Mouse (Mus musculus) G1E (cell line): Measurements from ENCODE around the gene Slc8a3. TPM values are rescaled to one million over a fixed set of nuclear protein-coding genes. Genes with fewer than 3 reads are reported as not detected.

Experiments used
- ATAC-seq: 2 replicates; pipeline ENCODE4 v1.8.0; 2016; ENCODE audit warnings: mild to moderate bottlenecking; ENCODE audit not compliant: insufficient number of reproducible peaks, poor library complexity, low FRiP score, severe bottlenecking; ENCODE audit errors: extremely low read depth
- DNase-seq: peaks from one replicate; pipeline ENCODE4 v3.0.0; 2012; ENCODE audit warnings: low spot score
- H3K27me3 ChIP-seq: 2 replicates; pipeline ENCODE4 v1.6.1; 2012; ENCODE audit warnings: mild to moderate bottlenecking, low read length, inconsistent platforms; ENCODE audit not compliant: insufficient read depth
- H3K36me3 ChIP-seq: replicated peaks from 2 replicates; pipeline ENCODE3; 2012; ENCODE audit warnings: mild to moderate bottlenecking, inconsistent platforms
- H3K4me1 ChIP-seq: 2 replicates; pipeline ENCODE4 v1.6.1; 2012; ENCODE audit warnings: low read depth, low read length, inconsistent platforms, mixed read lengths; ENCODE audit not compliant: insufficient read depth
- H3K4me3 ChIP-seq: 2 replicates; pipeline ENCODE4 v1.5.1; 2012; ENCODE audit warnings: low read depth, mild to moderate bottlenecking, inconsistent platforms, low read length, moderate library complexity, mixed read lengths
- H3K9me3 ChIP-seq: replicated peaks from 2 replicates; pipeline ENCODE4 v1.6.1; 2012; ENCODE audit warnings: inconsistent platforms
- CTCF ChIP-seq: IDR thresholded peaks from 2 replicates; pipeline ENCODE4 v1.5.1; 2012; ENCODE audit warnings: low read depth, low read length, inconsistent platforms, mixed read lengths
- GATA1 ChIP-seq: IDR thresholded peaks from 2 replicates; pipeline ENCODE4 v1.6.1; 2012; ENCODE audit warnings: borderline replicate concordance, low read length, inconsistent platforms, mixed read lengths
- GATA2 ChIP-seq: IDR thresholded peaks from 2 replicates; pipeline ENCODE4 v1.6.1; 2012; ENCODE audit warnings: low read depth, low read length, inconsistent platforms, borderline replicate concordance
- POLR2AphosphoS5 ChIP-seq: IDR thresholded peaks from 2 replicates; pipeline ENCODE4 v1.6.1; 2012; ENCODE audit warnings: low read depth, low read length, inconsistent platforms; ENCODE audit not compliant: insufficient replicate concordance
- TAL1 ChIP-seq: conservative IDR thresholded peaks from 2 replicates; pipeline ENCODE4 v1.6.1; 2012; ENCODE audit warnings: low read depth, low read length, inconsistent platforms, mixed read lengths
- polyA plus RNA-seq: library from polyadenylated mRNA; stranded (reverse); fragments of >175 nt; gene quantifications from 2 replicates; pipeline ENCODE4 v1.2.3, GENCODE M21; 2012
- total RNA-seq, 2 experiments: library from RNA; stranded (forward) in 1 of 2; stranded (reverse) in 1 of 2; fragments of 200-1000 nt in 1 of 2; fragments of >200 nt in 1 of 2; fragmentation: Nextera tagmentation in 1 of 2; gene quantifications; 2 replicates each; pipeline ENCODE4 v1.2.3; 2014 to 2017

Gene Slc8a3
- total and polyA plus RNA-seq, 3 experiments: 0.16 TPM; not detected in 2

DNA sequence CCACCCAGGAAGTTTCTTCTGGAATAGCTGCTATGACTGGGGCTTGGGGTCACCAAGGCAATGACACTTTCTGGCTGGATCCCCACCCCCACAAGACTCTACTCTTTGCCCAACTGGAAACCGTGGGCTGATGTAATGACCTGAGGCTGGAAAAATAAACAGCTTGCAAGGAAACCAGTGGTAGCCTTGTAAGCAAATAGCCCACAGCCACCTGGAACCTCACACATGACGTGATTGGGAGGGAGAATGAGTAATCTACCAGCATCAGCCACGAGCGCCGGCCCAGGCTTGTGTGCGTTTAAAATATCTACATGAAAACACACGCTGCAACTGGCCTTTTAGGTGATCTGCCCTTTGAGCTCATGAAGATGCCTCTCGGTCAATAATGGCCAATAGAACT, 176.1 kb downstream of the Slc8a3 start:
- no peaks in the 10 kb centered on the region for H3K4me1 ChIP-seq
- H3K27me3 ChIP-seq: no peaks in the 10 kb centered on the region
- DNase-seq: no peak
- no peaks in the 10 kb centered on the region for H3K9me3 ChIP-seq
- H3K36me3 ChIP-seq: peaks cover 87% of the 10 kb centered on the region
- TF ChIP-seq POLR2AphosphoS5 (no peak), CTCF (no peak), GATA1 (no peak), GATA2 (no peak), TAL1 (no peak)
- no peak for ATAC-seq
- H3K4me3 ChIP-seq: no peak overlapping the region

DNA sequence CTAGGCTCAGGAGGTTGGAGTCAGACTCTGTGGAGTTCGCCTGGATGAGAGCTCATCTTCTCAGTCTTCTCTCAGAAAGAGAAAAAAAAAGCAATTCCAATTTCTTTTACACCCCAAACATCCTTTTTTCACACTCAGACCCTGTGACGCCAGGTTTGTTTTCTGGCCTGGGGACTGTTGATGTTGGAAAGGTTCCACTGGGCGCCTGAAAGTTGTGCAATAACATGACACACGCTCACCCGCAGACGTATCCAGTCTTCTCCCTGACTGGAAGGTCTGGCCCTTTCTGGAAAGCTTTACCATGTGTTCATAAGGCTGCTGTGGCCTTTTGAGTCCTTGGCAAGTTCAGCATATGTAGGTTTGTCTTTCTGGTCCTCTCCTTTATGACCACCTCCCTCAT, 177.3 kb downstream of the Slc8a3 start:
- Histone ChIP-seq H3K4me1 (no peaks in the 10 kb centered on the region), H3K4me3 (no peak overlapping the region), H3K27me3 (no peaks in the 10 kb centered on the region), H3K36me3 (peaks cover 88% of the 10 kb centered on the region), H3K9me3 (no peaks in the 10 kb centered on the region)
- ATAC-seq (no peak), DNase-seq (no peak)
- TF ChIP-seq POLR2AphosphoS5: no peak
- no peak for TF ChIP-seq GATA1
- TF ChIP-seq GATA2: no peak
- TF ChIP-seq CTCF: no peak
- no peak for TF ChIP-seq TAL1

DNA sequence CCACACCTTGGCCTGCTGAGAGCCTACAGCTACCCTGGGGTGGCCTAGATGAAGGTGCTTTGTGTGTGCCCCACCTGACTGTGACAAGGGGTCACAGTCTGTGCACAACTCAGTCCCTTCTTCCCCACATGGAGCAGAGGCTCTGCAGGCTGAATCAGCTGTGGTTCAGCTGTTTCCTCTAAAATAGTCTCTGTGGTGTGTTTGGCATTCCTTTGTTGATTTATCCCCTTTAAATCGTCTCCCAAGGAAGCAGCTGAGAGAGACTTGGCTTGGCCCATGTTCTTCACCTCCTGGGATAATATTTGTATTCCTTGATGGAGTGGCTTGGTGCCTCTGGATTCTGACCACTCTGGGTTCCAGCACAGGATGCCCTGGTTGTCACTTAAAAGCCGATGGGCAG, 180.9 kb downstream of the Slc8a3 start:
- TF ChIP-seq POLR2AphosphoS5 (no peak), CTCF (no peak), GATA2 (no peak), TAL1 (no peak), GATA1 (no peak)
- Histone ChIP-seq H3K4me3 (no peak overlapping the region), H3K9me3 (no peaks in the 10 kb centered on the region), H3K4me1 (no peaks in the 10 kb centered on the region), H3K36me3 (peaks cover 85% of the 10 kb centered on the region), H3K27me3 (no peaks in the 10 kb centered on the region)
- ATAC-seq (no peak), DNase-seq (no peak)

DNA sequence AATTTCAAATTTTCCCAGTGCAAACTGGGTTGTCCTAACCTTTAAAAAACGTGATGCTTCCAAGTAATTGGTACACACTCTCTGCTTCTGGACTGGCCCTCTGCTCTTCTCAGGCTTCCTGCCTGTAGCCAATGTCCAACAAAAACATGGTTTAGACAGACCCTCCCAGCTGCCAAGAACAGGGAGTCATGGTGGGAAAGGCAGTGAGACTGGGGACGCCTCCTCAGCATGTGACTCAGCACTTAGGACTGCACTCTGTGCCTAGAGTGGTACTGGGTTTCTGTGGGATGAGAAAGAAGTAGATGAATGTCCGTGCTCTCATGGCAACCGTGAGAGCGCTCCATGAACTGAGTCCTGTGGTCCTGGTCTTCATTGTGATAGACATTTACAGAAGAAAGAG, 182.1 kb downstream of the Slc8a3 start:
- no peak overlapping the region for H3K4me3 ChIP-seq
- DNase-seq: no peak
- no peak for TF ChIP-seq GATA2
- TF ChIP-seq TAL1: no peak
- TF ChIP-seq POLR2AphosphoS5: no peak
- TF ChIP-seq GATA1: no peak
- TF ChIP-seq CTCF: no peak
- ATAC-seq: no peak
- peaks cover 86% of the 10 kb centered on the region for H3K36me3 ChIP-seq
- no peaks in the 10 kb centered on the region for H3K9me3 ChIP-seq
- no peaks in the 10 kb centered on the region for H3K4me1 ChIP-seq
- no peaks in the 10 kb centered on the region for H3K27me3 ChIP-seq

DNA sequence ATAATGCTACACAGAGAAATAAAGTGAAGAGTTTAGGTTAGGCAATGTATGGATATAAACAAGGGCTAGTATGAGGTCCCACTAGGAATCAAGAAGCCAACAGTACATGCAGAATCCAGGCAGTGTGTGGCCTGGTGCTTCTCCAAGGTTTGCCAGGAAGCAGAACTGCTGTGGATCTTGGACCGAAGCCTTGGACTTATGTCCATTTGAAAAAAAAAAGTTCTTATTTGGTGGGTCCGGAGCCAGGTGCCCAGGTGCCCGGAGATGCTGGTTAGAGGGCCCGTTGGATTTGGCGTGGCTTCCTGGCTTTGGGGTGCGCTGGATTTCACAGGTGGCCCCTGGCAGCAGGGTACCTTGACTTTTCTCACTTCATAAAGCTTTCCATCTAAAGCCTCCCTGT, 185.0 kb downstream of the Slc8a3 start:
- DNase-seq: no peak
- no peaks in the 10 kb centered on the region; the same call in 1 of the 2 replicates for H3K4me1 ChIP-seq
- peaks cover 83% of the 10 kb centered on the region for H3K36me3 ChIP-seq
- no peaks in the 10 kb centered on the region for H3K27me3 ChIP-seq
- no peak for TF ChIP-seq GATA2
- no peak for TF ChIP-seq GATA1
- TF ChIP-seq POLR2AphosphoS5: no peak
- no peak for TF ChIP-seq TAL1
- no peak for TF ChIP-seq CTCF
- no peaks in the 10 kb centered on the region for H3K9me3 ChIP-seq
- no peak for ATAC-seq
- no peak overlapping the region for H3K4me3 ChIP-seq

Other genes with a start within 250 kb of the Slc8a3 start
- gene Gm4787, start 46.3 kb upstream of the Slc8a3 start, total RNA-seq (2014; fragmentation: Nextera tagmentation): 0.68 and 2.2 TPM in 2 replicates
- gene Gm4787, start 46.3 kb upstream of the Slc8a3 start, total RNA-seq (2017): 0.70 and 0.82 TPM in 2 replicates
- not detected in 2 replicates for gene Gm4787, start 46.3 kb upstream of the Slc8a3 start, polyA plus RNA-seq
- gene Adam4, start 88.8 kb upstream of the Slc8a3 start, total RNA-seq (2014; fragmentation: Nextera tagmentation): 2.6 and 3.0 TPM in 2 replicates
- gene Adam4, start 88.8 kb upstream of the Slc8a3 start, total RNA-seq (2017): 0.99 and 1.5 TPM in 2 replicates
- not detected in 2 replicates for gene Adam4, start 88.8 kb upstream of the Slc8a3 start, polyA plus RNA-seq
- gene Cox16, start 151.9 kb upstream of the Slc8a3 start, total RNA-seq (2014; fragmentation: Nextera tagmentation): 144 and 205 TPM in 2 replicates
- 159 and 166 TPM in 2 replicates for gene Cox16, start 151.9 kb upstream of the Slc8a3 start, total RNA-seq (2017)
- 28.1 and 64.2 TPM in 2 replicates for gene Cox16, start 151.9 kb upstream of the Slc8a3 start, polyA plus RNA-seq
- 30.3 and 44.0 TPM in 2 replicates for gene Gm20498, start 199.7 kb upstream of the Slc8a3 start, total RNA-seq (2014; fragmentation: Nextera tagmentation)
- 99.1 and 116 TPM in 2 replicates for gene Gm20498, start 199.7 kb upstream of the Slc8a3 start, total RNA-seq (2017)
- gene Gm20498, start 199.7 kb upstream of the Slc8a3 start, polyA plus RNA-seq: 64.7 and 98.4 TPM in 2 replicates
- 80.0 and 81.6 TPM in 2 replicates for gene Synj2bp, start 199.7 kb upstream of the Slc8a3 start, total RNA-seq (2014; fragmentation: Nextera tagmentation)
- 103 and 123 TPM in 2 replicates for gene Synj2bp, start 199.7 kb upstream of the Slc8a3 start, total RNA-seq (2017)
- gene Synj2bp, start 199.7 kb upstream of the Slc8a3 start, polyA plus RNA-seq: 3.5 and 5.3 TPM in 2 replicates
- gene Adam21, start 235.3 kb upstream of the Slc8a3 start, total RNA-seq (2014; fragmentation: Nextera tagmentation): not detected in 2 replicates
- 0.22 and 0.23 TPM in 2 replicates for gene Adam21, start 235.3 kb upstream of the Slc8a3 start, total RNA-seq (2017)
- gene Adam21, start 235.3 kb upstream of the Slc8a3 start, polyA plus RNA-seq: not detected in 2 replicates